In genomic region chr7:75848115-75848775, GRCm38 (mm10) we compare ENCODE assay signal across 8 mouse cellular contexts. TPM values are rescaled to one million over a fixed set of nuclear protein-coding genes. Genes with fewer than 3 reads are reported as not detected.
DNase-seq lines count a peak whose midpoint lies in the region; ATAC-seq and TF ChIP-seq lines count a peak whose summit lies in the region.

Gene Klhl25 (plus strand): TSS chr7:75848310.

- no peaks in the 10 kb centered on the region for H3K27me3 ChIP-seq in CH12.LX (replicated peaks)
- no peaks in the 10 kb centered on the region for H3K27me3 ChIP-seq in forebrain, embryonic 11.5 days (ENCODE audit: control insufficient read depth, insufficient read depth, low read length)
- H3K27me3 ChIP-seq in heart, embryonic 16.5 days (ENCODE audit: control insufficient read depth, insufficient read depth, low read length) = no peaks in the 10 kb centered on the region
- no peaks in the 10 kb centered on the region for H3K27me3 ChIP-seq in liver, embryonic 15.5 days
- H3K27me3 ChIP-seq in neural tube, embryonic 12.5 days (replicated peaks) = no peaks in the 10 kb centered on the region

- peak within 1 kb of the TSS; percentile 82 for H3K4me2 ChIP-seq in CH12.LX (ENCODE audit: insufficient read depth, low read depth, poor library complexity, severe bottlenecking)
- H3K4me2 ChIP-seq in forebrain, embryonic 11.5 days (ENCODE audit: low read depth, low read length, severe bottlenecking) = peak within 1 kb of the TSS; percentile 85
- peak within 1 kb of the TSS; percentile 90 for H3K4me2 ChIP-seq in heart, embryonic 16.5 days (ENCODE audit: low read depth, low read length)
- peak within 1 kb of the TSS; percentile 86 for H3K4me2 ChIP-seq in liver, embryonic 15.5 days
- H3K4me2 ChIP-seq in neural tube, embryonic 12.5 days (replicated peaks) = peak within 1 kb of the TSS; percentile 92

- peaks cover 11% of the 10 kb centered on the region; the same call in 1 of the 2 replicates for H3K79me2 ChIP-seq in CH12.LX (replicated peaks; ENCODE audit: control insufficient read depth, extremely low read depth, insufficient read depth, poor library complexity, severe bottlenecking)

- DNase-seq in CH12.LX (ENCODE audit: extremely low read depth) = peak; percentile 96
- peak; percentile 94 for DNase-seq in c-Kit-positive CD71-positive TER-119-negative erythroid progenitor cells, embryonic 14.5 days (ENCODE audit: low read depth)
- DNase-seq in forebrain, embryonic 11.5 days (ENCODE audit: low spot score) = peak; percentile 96
- DNase-seq in kidney, postnatal 36 days = peak; percentile 97 to 98
- DNase-seq in telencephalon, adult 2 months (ENCODE audit: low read depth, low spot score) = peak; percentile 94

- peak; percentile 97 for ATAC-seq in forebrain, embryonic 11.5 days (replicated peaks; ENCODE audit: low FRiP score)
- peak; percentile 98 for ATAC-seq in heart, embryonic 16.5 days (replicated peaks; ENCODE audit: extremely low read depth, insufficient read depth, low FRiP score)
- peak; percentile 98 for ATAC-seq in liver, embryonic 15.5 days (ENCODE audit: insufficient read depth)
- ATAC-seq in neural tube, embryonic 12.5 days (ENCODE audit: low FRiP score, low read depth) = peak; percentile 97

- H3K36me3 ChIP-seq in CH12.LX (replicated peaks in 1 of 2; ENCODE audit: control insufficient read depth in 1 of 2, insufficient read depth in 1 of 2, low read length in 1 of 2) = peaks cover 6 to 23% of the 10 kb centered on the region in 2 experiments
- no peaks in the 10 kb centered on the region for H3K36me3 ChIP-seq in forebrain, embryonic 11.5 days (ENCODE audit: control insufficient read depth, insufficient read depth, low read length)
- no peaks in the 10 kb centered on the region for H3K36me3 ChIP-seq in heart, embryonic 16.5 days (ENCODE audit: control insufficient read depth, insufficient read depth)
- H3K36me3 ChIP-seq in liver, embryonic 15.5 days (replicated peaks) = peaks cover 17% of the 10 kb centered on the region
- no peaks in the 10 kb centered on the region; the same call in 1 of the 2 replicates for H3K36me3 ChIP-seq in neural tube, embryonic 12.5 days

- peak within 1 kb of the TSS; percentile 48; the same call in 1 of the 2 replicates for H3K27ac ChIP-seq in CH12.LX (ENCODE audit: insufficient read depth, low read depth)
- H3K27ac ChIP-seq in forebrain, embryonic 11.5 days (ENCODE audit: low read depth, low read length) = peak within 1 kb of the TSS; percentile 62; the same call in 1 of the 2 replicates
- H3K27ac ChIP-seq in heart, embryonic 16.5 days (ENCODE audit: low read length) = peak within 1 kb of the TSS; percentile 79
- peak within 1 kb of the TSS; percentile 84 for H3K27ac ChIP-seq in liver, embryonic 15.5 days (replicated peaks)
- H3K27ac ChIP-seq in neural tube, embryonic 12.5 days = no peak within 1 kb of the TSS

- dilution Hi-C loops in CH12.LX (cut with MboI; ENCODE audit: extremely low pct_ligation_motif_present, extremely low pct_unique_long_range_greater_than_20kb, low sequenced_read_pairs) = no loop called here

- in situ Hi-C loops in CH12.LX (cut with MboI; ENCODE audit: low pct_ligation_motif_present, low pct_unique_long_range_greater_than_20kb, low sequenced_read_pairs) = no loop called here

- no peaks in the 10 kb centered on the region for H3K9me3 ChIP-seq in CH12.LX (replicated peaks; ENCODE audit: low read length)
- H3K9me3 ChIP-seq in forebrain, embryonic 11.5 days (ENCODE audit: control insufficient read depth, low read length) = no peaks in the 10 kb centered on the region
- H3K9me3 ChIP-seq in heart, embryonic 16.5 days (replicated peaks; ENCODE audit: control insufficient read depth, low read length) = no peaks in the 10 kb centered on the region
- H3K9me3 ChIP-seq in liver, embryonic 15.5 days (replicated peaks) = no peaks in the 10 kb centered on the region
- no peaks in the 10 kb centered on the region for H3K9me3 ChIP-seq in neural tube, embryonic 12.5 days

- TF ChIP-seq RAD21 in CH12.LX (IDR thresholded peaks at IDR 0.05; ENCODE audit: low read depth, low read length) = no peak

- H3K9ac ChIP-seq in CH12.LX (ENCODE audit: insufficient read depth, low read depth) = peak within 1 kb of the TSS; percentile 89
- H3K9ac ChIP-seq in forebrain, embryonic 11.5 days (ENCODE audit: low read length) = peak within 1 kb of the TSS; percentile 85
- peak within 1 kb of the TSS; percentile 83 for H3K9ac ChIP-seq in heart, embryonic 16.5 days (ENCODE audit: low read length)
- H3K9ac ChIP-seq in liver, embryonic 15.5 days = peak within 1 kb of the TSS; percentile 97
- H3K9ac ChIP-seq in neural tube, embryonic 12.5 days = peak within 1 kb of the TSS; percentile 92

- H3K4me3 ChIP-seq in CH12.LX (replicated peaks in 1 of 3; ENCODE audit: low read depth in 2 of 3, low read length in 2 of 3, poor library complexity in 1 of 3) = peak within 1 kb of the TSS; percentile 72 to 99 (median 93)
- peak within 1 kb of the TSS; percentile 84 for H3K4me3 ChIP-seq in forebrain, embryonic 11.5 days (ENCODE audit: low read depth, low read length)
- H3K4me3 ChIP-seq in heart, embryonic 16.5 days (ENCODE audit: low read length) = peak within 1 kb of the TSS; percentile 73
- peak within 1 kb of the TSS; percentile 93 for H3K4me3 ChIP-seq in liver, embryonic 15.5 days (replicated peaks)
- H3K4me3 ChIP-seq in neural tube, embryonic 12.5 days = peak within 1 kb of the TSS; percentile 84

- H3K4me1 ChIP-seq in CH12.LX (ENCODE audit: control insufficient read depth in 1 of 2, insufficient read depth in 2 of 2) = peaks cover 0 to 20% of the 10 kb centered on the region in 2 experiments; a peak in 2 of 4 replicates
- H3K4me1 ChIP-seq in forebrain, embryonic 11.5 days (replicated peaks; ENCODE audit: control insufficient read depth, insufficient read depth, low read length) = peaks cover 20% of the 10 kb centered on the region
- peaks cover 23% of the 10 kb centered on the region for H3K4me1 ChIP-seq in heart, embryonic 16.5 days (ENCODE audit: control insufficient read depth, insufficient read depth, low read length)
- peaks cover 46% of the 10 kb centered on the region for H3K4me1 ChIP-seq in liver, embryonic 15.5 days (replicated peaks)
- peaks cover 31% of the 10 kb centered on the region for H3K4me1 ChIP-seq in neural tube, embryonic 12.5 days

- peak; percentile 75 for TF ChIP-seq POLR2A in CH12.LX (IDR thresholded peaks at IDR 0.05; ENCODE audit: low read depth, low read length)

- no peak for TF ChIP-seq CTCF in CH12.LX (conservative IDR thresholded peaks at IDR 0.05 in 1 of 2, IDR thresholded peaks at IDR 0.05 in 1 of 2; ENCODE audit: low read depth in 2 of 2, low read length in 2 of 2)

- no peak for TF ChIP-seq EP300 in CH12.LX (IDR thresholded peaks at IDR 0.05; ENCODE audit: low read length)

- under 1% methylated on average over 60 of the region's 60 CpGs for WGBS in forebrain, embryonic 11.5 days
- WGBS in heart, embryonic 16.5 days = under 1% methylated on average over 60 of the region's 60 CpGs
- WGBS in liver, embryonic 15.5 days (ENCODE audit: insufficient replicate concordance) = under 1% methylated on average over 60 of the region's 60 CpGs
- under 1% methylated on average over 60 of the region's 60 CpGs for WGBS in neural tube, embryonic 12.5 days

TF ChIP-seq in CH12.LX, 34 proteins besides CTCF, POLR2A, EP300 and RAD21:
- TF ChIP-seq ETS1 (conservative IDR thresholded peaks at IDR 0.05; ENCODE audit: low read depth, low read length) (no peak), E2F4 (IDR thresholded peaks at IDR 0.05; ENCODE audit: insufficient replicate concordance, low read depth, low read length) (peak; percentile 64; the same call in 1 of the 2 replicates), NELFE (IDR thresholded peaks at IDR 0.05; ENCODE audit: low read depth, low read length) (0 out of 2 replicates have a peak, but pooled peaks have one; percentile 14), MAFK (IDR thresholded peaks at IDR 0.05; ENCODE audit: insufficient replicate concordance, low read length) (no peak), TCF12 (IDR thresholded peaks at IDR 0.05; ENCODE audit: low read depth, low read length) (peak; percentile 75), HCFC1 (IDR thresholded peaks at IDR 0.05; ENCODE audit: low read depth, low read length) (peak; percentile 67), NRF1 (IDR thresholded peaks at IDR 0.05; ENCODE audit: low read depth, low read length) (peak; percentile 37; the same call in 1 of the 2 replicates), CHD2 (IDR thresholded peaks at IDR 0.05; ENCODE audit: low read length) (peak; percentile 94), BHLHE40 (IDR thresholded peaks at IDR 0.05; ENCODE audit: low read depth, low read length) (peak; percentile 49; the same call in 1 of the 2 replicates), ELF1 (IDR thresholded peaks at IDR 0.05; ENCODE audit: low read depth, low read length) (peak; percentile 64; the same call in 1 of the 2 replicates), JUND (conservative IDR thresholded peaks at IDR 0.05; ENCODE audit: low read depth, low read length) (no peak)

RNA-seq across cellular contexts. Expression of gene Klhl25, which starts in this region (rescaled TPM):
- total RNA-seq in CH12.LX (2012; rRNA removed) (13.9 and 14.2 TPM in 2 replicates), CH12.LX (2014; rRNA removed) (10.4 and 12.9 TPM in 2 replicates)
- 11.0 and 11.2 TPM in 2 replicates for polyA plus RNA-seq in CH12.LX (2012; ENCODE audit: insufficient read length, low read depth)
- 22.5 and 25.8 TPM in 2 replicates for polyA plus RNA-seq in forebrain, embryonic 11.5 days (2014; fragmentation: Nextera tagmentation; extraction: Ambion mirVana)
- polyA plus RNA-seq in heart, embryonic 16.5 days (2015; fragmentation: Nextera tagmentation; extraction: Ambion mirVana) = 9.1 and 10.9 TPM in 2 replicates
- 15.5 and 19.8 TPM in 2 replicates for polyA plus RNA-seq in liver, embryonic 15.5 days (2015; fragmentation: Nextera tagmentation; extraction: Ambion mirVana)
- 26.0 and 27.5 TPM in 2 replicates for polyA plus RNA-seq in neural tube, embryonic 12.5 days (2016; fragmentation: Nextera tagmentation; extraction: Ambion mirVana)
